ENCODE assay signal across 8 mouse cellular contexts in the genomic region with DNA sequence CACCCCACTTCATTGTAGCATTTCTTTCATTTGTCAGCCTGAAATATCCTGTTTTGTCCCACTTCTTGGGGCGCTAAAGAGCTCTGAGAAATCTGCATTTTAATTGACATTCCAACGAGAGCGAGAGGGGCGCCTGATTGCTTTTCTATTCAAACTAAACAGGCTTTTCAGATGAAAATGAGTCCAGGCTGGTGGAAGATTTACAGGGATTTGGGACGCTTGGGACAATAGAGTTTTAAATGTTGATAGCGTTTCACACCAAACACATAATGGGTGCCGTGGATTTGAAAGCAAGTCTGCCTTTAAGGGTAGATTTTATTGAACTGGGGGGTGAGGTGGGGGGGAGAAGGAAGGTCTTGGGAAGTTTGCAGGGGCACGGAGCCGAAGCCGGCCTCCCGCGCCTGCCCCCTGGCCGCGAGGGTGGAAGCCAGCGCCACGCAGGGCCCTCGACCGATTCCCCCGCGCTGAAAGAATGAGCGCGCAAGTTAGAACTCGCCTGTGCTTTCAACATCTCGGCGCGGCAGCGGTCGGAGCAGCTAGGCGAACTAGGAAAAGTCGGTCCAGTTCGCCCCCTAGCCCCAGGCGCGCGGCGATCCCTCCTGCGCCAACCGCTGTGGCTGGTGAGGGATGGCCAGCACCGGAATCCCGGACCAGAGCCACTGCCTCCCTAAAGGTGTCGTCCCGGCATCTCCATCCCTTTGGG.
DNase-seq lines count a peak whose midpoint lies in the region; ATAC-seq and TF ChIP-seq lines count a peak whose summit lies in the region.

No protein-coding gene starts in this region.

- peaks cover 85% of the 10 kb centered on the region for H3K27me3 ChIP-seq in E14TG2a.4 (ENCODE audit: insufficient read depth, low read length)
- peaks cover 7% of the 10 kb centered on the region for H3K27me3 ChIP-seq in forebrain, embryonic 13.5 days
- no peaks in the 10 kb centered on the region for H3K27me3 ChIP-seq in hindbrain, embryonic 16.5 days (replicated peaks; ENCODE audit: control insufficient read depth, insufficient read depth, low read length)
- peaks cover 10% of the 10 kb centered on the region for H3K27me3 ChIP-seq in limb, embryonic 13.5 days
- H3K27me3 ChIP-seq in midbrain, embryonic 14.5 days (ENCODE audit: control insufficient read depth, insufficient read depth, low read length) = 0 out of 2 replicates have a peak, but pooled peaks cover under 1% of the 10 kb centered on the region

- TF ChIP-seq CTCF in E14TG2a.4 (conservative IDR thresholded peaks at IDR 0.05; ENCODE audit: low read length) = no peak

- peak; percentile 28 for ATAC-seq in forebrain, embryonic 13.5 days
- peak; percentile 55 for ATAC-seq in hindbrain, embryonic 16.5 days
- ATAC-seq in limb, embryonic 13.5 days (ENCODE audit: low FRiP score, low read depth) = no peak
- 0 out of 2 replicates have a peak, but pooled peaks have one; percentile 14 for ATAC-seq in midbrain, embryonic 14.5 days (ENCODE audit: low FRiP score, low TSS enrichment)

- H3K9ac ChIP-seq in forebrain, embryonic 13.5 days = peak overlapping the region; percentile 89
- peak overlapping the region; percentile 78 for H3K9ac ChIP-seq in hindbrain, embryonic 16.5 days (ENCODE audit: low read depth, low read length)
- peak overlapping the region; percentile 94 for H3K9ac ChIP-seq in limb, embryonic 13.5 days
- peak overlapping the region; percentile 68 for H3K9ac ChIP-seq in midbrain, embryonic 14.5 days (replicated peaks; ENCODE audit: low read length)

- H3K4me2 ChIP-seq in forebrain, embryonic 13.5 days = peak overlapping the region; percentile 77
- H3K4me2 ChIP-seq in hindbrain, embryonic 16.5 days (ENCODE audit: low read length) = peak overlapping the region; percentile 96
- peak overlapping the region; percentile 77 for H3K4me2 ChIP-seq in limb, embryonic 13.5 days (replicated peaks)
- H3K4me2 ChIP-seq in midbrain, embryonic 14.5 days (ENCODE audit: low read length) = peak overlapping the region; percentile 95

- WGBS in forebrain, embryonic 13.5 days = 0% methylated on average over 41 of the region's 41 CpGs
- WGBS in hindbrain, embryonic 16.5 days = under 1% methylated on average over 41 of the region's 41 CpGs
- WGBS in limb, embryonic 13.5 days = under 1% methylated on average over 41 of the region's 41 CpGs
- under 1% methylated on average over 41 of the region's 41 CpGs for WGBS in midbrain, embryonic 14.5 days

- DNase-seq in adipocyte (ENCODE audit: low spot score) = peak; percentile 58
- DNase-seq in midbrain, embryonic 14.5 days = peak; percentile 84
- DNase-seq in testis, postnatal 10 days (ENCODE audit: low spot score) = peak; percentile 74
- no peak for DNase-seq in thymus, postnatal 0 days (ENCODE audit: low spot score)

- H3K9me3 ChIP-seq in E14TG2a.4 (ENCODE audit: low read length) = peaks cover 20% of the 10 kb centered on the region
- no peaks in the 10 kb centered on the region for H3K9me3 ChIP-seq in forebrain, embryonic 13.5 days (replicated peaks)
- no peaks in the 10 kb centered on the region for H3K9me3 ChIP-seq in hindbrain, embryonic 16.5 days (ENCODE audit: control insufficient read depth, low read length)
- H3K9me3 ChIP-seq in limb, embryonic 13.5 days = no peaks in the 10 kb centered on the region
- H3K9me3 ChIP-seq in midbrain, embryonic 14.5 days (ENCODE audit: control insufficient read depth, low read length) = no peaks in the 10 kb centered on the region

- H3K36me3 ChIP-seq in E14TG2a.4 (ENCODE audit: insufficient read depth, low read length) = peaks cover 18% of the 10 kb centered on the region
- H3K36me3 ChIP-seq in forebrain, embryonic 13.5 days (ENCODE audit: poor library complexity, severe bottlenecking) = peaks cover 13% of the 10 kb centered on the region; the same call in 1 of the 2 replicates
- no peaks in the 10 kb centered on the region for H3K36me3 ChIP-seq in hindbrain, embryonic 16.5 days (ENCODE audit: control insufficient read depth, insufficient read depth, low read length)
- peaks cover 15% of the 10 kb centered on the region for H3K36me3 ChIP-seq in limb, embryonic 13.5 days
- no peaks in the 10 kb centered on the region for H3K36me3 ChIP-seq in midbrain, embryonic 14.5 days (ENCODE audit: control insufficient read depth, insufficient read depth, low read length)

- H3K27ac ChIP-seq in forebrain, embryonic 13.5 days = peak overlapping the region; percentile 91
- H3K27ac ChIP-seq in hindbrain, embryonic 16.5 days (ENCODE audit: low read depth, low read length) = peak overlapping the region; percentile 80
- H3K27ac ChIP-seq in limb, embryonic 13.5 days = peak overlapping the region; percentile 96
- H3K27ac ChIP-seq in midbrain, embryonic 14.5 days (replicated peaks; ENCODE audit: low read depth, low read length) = peak overlapping the region; percentile 76

- H3K4me1 ChIP-seq in E14TG2a.4 (replicated peaks; ENCODE audit: low read depth, low read length) = peaks cover 76% of the 10 kb centered on the region
- H3K4me1 ChIP-seq in forebrain, embryonic 13.5 days = peaks cover 81% of the 10 kb centered on the region
- peaks cover 39% of the 10 kb centered on the region for H3K4me1 ChIP-seq in hindbrain, embryonic 16.5 days (ENCODE audit: control insufficient read depth, insufficient read depth, low read depth, low read length)
- H3K4me1 ChIP-seq in limb, embryonic 13.5 days = peaks cover 57% of the 10 kb centered on the region
- peaks cover 62% of the 10 kb centered on the region for H3K4me1 ChIP-seq in midbrain, embryonic 14.5 days (ENCODE audit: control insufficient read depth, insufficient read depth, low read length)

- H3K4me3 ChIP-seq in E14TG2a.4 (replicated peaks; ENCODE audit: low read length) = peak overlapping the region; percentile 88
- H3K4me3 ChIP-seq in forebrain, embryonic 13.5 days = peak overlapping the region; percentile 80
- peak overlapping the region; percentile 67 for H3K4me3 ChIP-seq in hindbrain, embryonic 16.5 days (ENCODE audit: low read length)
- H3K4me3 ChIP-seq in limb, embryonic 13.5 days = peak overlapping the region; percentile 74
- peak overlapping the region; percentile 62 for H3K4me3 ChIP-seq in midbrain, embryonic 14.5 days (replicated peaks; ENCODE audit: low read depth, low read length)
